ENCODE assay signal across 8 mouse cellular contexts in genomic region chr7:135836808-135837733, GRCm38 (mm10).
A peak's percentile ranks its signal among the peaks of the same experiment; 100 is the strongest.
DNase-seq lines count a peak whose midpoint lies in the region; ATAC-seq and TF ChIP-seq lines count a peak whose summit lies in the region.

No protein-coding gene starts in this region.

- no peak for TF ChIP-seq POLR2A in olfactory bulb, adult 2 months (IDR thresholded peaks at IDR 0.05; ENCODE audit: insufficient read depth, low read depth, low read length)

- intact Hi-C loops in heart, postnatal 36 days (cut with DNase I) = loop anchor here (5.0 to 10.0 kb wide), 5 partner anchors 110 to 645 kb away; no protein-coding TSS in a partner anchor

- no peak overlapping the region for H3K9ac ChIP-seq in forebrain, embryonic 14.5 days (ENCODE audit: low read length)
- H3K9ac ChIP-seq in liver, embryonic 16.5 days (ENCODE audit: low read depth, low read length) = no peak overlapping the region

- no peaks in the 10 kb centered on the region for H3K36me3 ChIP-seq in forebrain, embryonic 14.5 days (ENCODE audit: control insufficient read depth, insufficient read depth, low read length)
- H3K36me3 ChIP-seq in liver, embryonic 16.5 days (ENCODE audit: control insufficient read depth, insufficient read depth) = no peaks in the 10 kb centered on the region

- peak; percentile 83 for ATAC-seq in forebrain, embryonic 14.5 days
- peak; percentile 40 for ATAC-seq in liver, embryonic 16.5 days (ENCODE audit: low read depth)

- no peaks in the 10 kb centered on the region; the same call in 1 of the 2 replicates for H3K4me1 ChIP-seq in forebrain, embryonic 14.5 days (ENCODE audit: control insufficient read depth, insufficient read depth, low read length)
- no peaks in the 10 kb centered on the region for H3K4me1 ChIP-seq in liver, embryonic 16.5 days (ENCODE audit: control insufficient read depth, low read depth, low read length)
- H3K4me1 ChIP-seq in olfactory bulb, adult 2 months (ENCODE audit: control insufficient read depth, insufficient read depth, low read length) = peaks cover 3% of the 10 kb centered on the region

- H3K4me3 ChIP-seq in forebrain, embryonic 14.5 days (ENCODE audit: low read depth, low read length) = no peak overlapping the region
- no peak overlapping the region for H3K4me3 ChIP-seq in layer of hippocampus, adult 2 months
- H3K4me3 ChIP-seq in liver, embryonic 16.5 days (ENCODE audit: low read depth, low read length) = no peak overlapping the region
- no peak overlapping the region for H3K4me3 ChIP-seq in olfactory bulb, adult 2 months (ENCODE audit: insufficient read depth, low read depth, low read length)

- no peaks in the 10 kb centered on the region for H3K9me3 ChIP-seq in forebrain, embryonic 14.5 days (replicated peaks; ENCODE audit: control insufficient read depth, low read length)
- H3K9me3 ChIP-seq in liver, embryonic 16.5 days (replicated peaks; ENCODE audit: control insufficient read depth, low read length) = no peaks in the 10 kb centered on the region

- no peaks in the 10 kb centered on the region for H3K27me3 ChIP-seq in forebrain, embryonic 14.5 days (replicated peaks; ENCODE audit: control insufficient read depth, insufficient read depth, low read length)
- no peaks in the 10 kb centered on the region; the same call in 1 of the 2 replicates for H3K27me3 ChIP-seq in liver, embryonic 16.5 days (ENCODE audit: control insufficient read depth, insufficient read depth, low read depth, low read length)

- H3K4me2 ChIP-seq in forebrain, embryonic 14.5 days (ENCODE audit: low read length) = no peak overlapping the region
- H3K4me2 ChIP-seq in liver, embryonic 16.5 days (ENCODE audit: low read depth, low read length) = no peak overlapping the region

- DNase-seq in Muller cell, postnatal 12 days (ENCODE audit: inconsistent ontology term) = peak; percentile 57
- DNase-seq in cerebellum, adult 18-20 months = peak; percentile 43 to 46
- DNase-seq in forebrain, embryonic 14.5 days (ENCODE audit: low spot score) = peak; percentile 94
- DNase-seq in heart, postnatal 36 days = peak; percentile 77 to 78
- peak; percentile 71 to 85 for DNase-seq in layer of hippocampus, adult 2 months (ENCODE audit: low spot score in 2 of 2)
- peak; percentile 31 for DNase-seq in urinary bladder, postnatal 25 days (ENCODE audit: low spot score)

- H3K27ac ChIP-seq in forebrain, embryonic 14.5 days (ENCODE audit: low read depth, low read length) = no peak overlapping the region
- no peak overlapping the region for H3K27ac ChIP-seq in layer of hippocampus, adult 2 months
- H3K27ac ChIP-seq in liver, embryonic 16.5 days (ENCODE audit: low read length) = no peak overlapping the region
- no peak overlapping the region for H3K27ac ChIP-seq in olfactory bulb, adult 2 months (ENCODE audit: insufficient read depth, low read depth, low read length)

- 39% methylated on average over 12 of the region's 12 CpGs for WGBS in forebrain, embryonic 14.5 days
- 35% methylated on average over 12 of the region's 12 CpGs for WGBS in liver, embryonic 16.5 days (ENCODE audit: insufficient replicate concordance)
- WGBS in olfactory bulb, adult 2 months = 40% methylated on average over 12 of the region's 12 CpGs

- TF ChIP-seq CTCF in layer of hippocampus, adult 2 months (conservative IDR thresholded peaks at IDR 0.05) = peak; percentile 93
- peak; percentile 58 for TF ChIP-seq CTCF in olfactory bulb, adult 2 months (IDR thresholded peaks at IDR 0.05; ENCODE audit: insufficient read depth, low read depth, low read length)

Comparison
In these comparisons a context has a peak if more than half of its experiments do, and no peak if none do; other contexts are left out.
1. DNase-seq: peak in every context shown above with its lines; median percentile 94 in forebrain, embryonic 14.5 days; 78 in layer of hippocampus, adult 2 months; 78 in heart, postnatal 36 days; 57 in Muller cell, postnatal 12 days; 44 in cerebellum, adult 18-20 months; 31 in urinary bladder, postnatal 25 days.